Mouse (Mus musculus) midbrain, embryonic 14.5 days (tissue): ENCODE data around the gene Icam4. TPM values are rescaled to one million over a fixed set of nuclear protein-coding genes. Genes with fewer than 3 reads are reported as not detected.
A peak's percentile ranks its signal among the peaks of the same experiment; 100 is the strongest.
"Not testable (repeated sequence)": the region's sequence is repeated elsewhere in the genome, so short reads cannot be mapped to it uniquely, and the experiment has no call there.

ENCODE experiments used
- ATAC-seq: fragments of 200-750 bp; cut with Nextera tagmentation; 2 replicates; pipeline ENCODE4 v1.8.0; 2017; ENCODE audit warnings: moderate number of reproducible peaks, moderate library complexity; ENCODE audit not compliant: low FRiP score, low TSS enrichment
- DNase-seq: peaks from one replicate; pipeline ENCODE4 v3.0.0-alpha.2; 2015
- H3K27ac ChIP-seq: fragments of 300-500 bp; sonication (generic); replicated peaks from 2 replicates; pipeline ENCODE4 v1.5.1; 2014; ENCODE audit warnings: mild to moderate bottlenecking, low read depth, low read length, moderate library complexity
- H3K27me3 ChIP-seq: fragments of 300-500 bp; sonication (generic); 2 replicates; pipeline ENCODE4 v1.6.1; 2014; ENCODE audit warnings: low read length, control low read depth, mixed read lengths; ENCODE audit not compliant: control insufficient read depth, insufficient read depth
- H3K36me3 ChIP-seq: fragments of 300-500 bp; sonication (generic); 2 replicates; pipeline ENCODE4 v1.6.1; 2014; ENCODE audit warnings: low read length, control low read depth; ENCODE audit not compliant: control insufficient read depth, insufficient read depth
- H3K4me1 ChIP-seq: fragments of 300-500 bp; sonication (generic); 2 replicates; pipeline ENCODE4 v1.6.1; 2014; ENCODE audit warnings: mild to moderate bottlenecking, antibody characterized with exemption, low read length, control low read depth; ENCODE audit not compliant: control insufficient read depth, insufficient read depth
- H3K4me2 ChIP-seq: fragments of 300-500 bp; sonication (generic); 2 replicates; pipeline ENCODE4 v1.6.1; 2014; ENCODE audit warnings: mild to moderate bottlenecking, low read length, moderate library complexity
- H3K4me3 ChIP-seq: fragments of 300-500 bp; sonication (generic); replicated peaks from 2 replicates; pipeline ENCODE4 v1.5.1; 2014; ENCODE audit warnings: low read depth, low read length
- H3K9ac ChIP-seq: fragments of 300-500 bp; sonication (generic); replicated peaks from 2 replicates; pipeline ENCODE4 v1.6.1; 2014; ENCODE audit warnings: mild to moderate bottlenecking, low read length, moderate library complexity
- H3K9me3 ChIP-seq: fragments of 300-500 bp; sonication (generic); 2 replicates; pipeline ENCODE4 v1.6.1; 2016; ENCODE audit warnings: low read length, control low read depth, mixed read lengths; ENCODE audit not compliant: control insufficient read depth
- WGBS: fragments of 180-500 bp; shearing (Covaris S2); extraction: QIAGEN DNeasy Blood & Tissue Kit; methylation state at CpG from one replicate; pipeline ENCODE4 v1.1.7; 2014; 5-methylcytosine and 5-hydroxymethylcytosine counted together
- polyA plus RNA-seq: library from polyadenylated mRNA; unstranded; fragments of >200 nt; fragmentation: Nextera tagmentation; extraction: Ambion mirVana; gene quantifications from 2 replicates; pipeline ENCODE4 v1.2.1, GENCODE M21; 2014

Gene Icam4
- polyA plus RNA-seq, 1 experiment from 2014 or later = not detected

- ATAC-seq (no peak), DNase-seq (no peak)
- Histone ChIP-seq H3K4me1 (no peaks in the 10 kb centered on the region), H3K9me3 (no peaks in the 10 kb centered on the region), H3K27me3 (no peaks in the 10 kb centered on the region), H3K36me3 (no peaks in the 10 kb centered on the region), H3K4me3 (no peak overlapping the region), H3K4me2 (no peak overlapping the region), H3K27ac (no peak overlapping the region), H3K9ac (no peak overlapping the region)
- 52% methylated on average over 5 of the region's 5 CpGs for WGBS
Measured at GRCm38 (mm10) chr9:20993165-20993898, 35.8 kb upstream of the Icam4 start.

GRCm38 (mm10) chr9:20995069-20995468, 34.1 kb upstream of the Icam4 start:
- H3K27me3 ChIP-seq = no peaks in the 10 kb centered on the region
- no peaks in the 10 kb centered on the region for H3K4me1 ChIP-seq
- H3K36me3 ChIP-seq = no peaks in the 10 kb centered on the region
- no peak overlapping the region for H3K27ac ChIP-seq
- H3K9me3 ChIP-seq = no peaks in the 10 kb centered on the region
- no peak for DNase-seq
- no peak for ATAC-seq
- 69% methylated on average over 3 of the region's 3 CpGs for WGBS
- no peak overlapping the region for H3K9ac ChIP-seq
- H3K4me2 ChIP-seq = no peak overlapping the region
- H3K4me3 ChIP-seq = no peak overlapping the region

GRCm38 (mm10) chr9:20997065-20997464, 32.1 kb upstream of the Icam4 start:
- no peaks in the 10 kb centered on the region for H3K36me3 ChIP-seq
- H3K4me2 ChIP-seq = no peak overlapping the region
- H3K27me3 ChIP-seq = no peaks in the 10 kb centered on the region
- H3K27ac ChIP-seq = no peak overlapping the region
- WGBS = 89% methylated on average over 8 of the region's 8 CpGs
- no peaks in the 10 kb centered on the region for H3K9me3 ChIP-seq
- H3K4me3 ChIP-seq = no peak overlapping the region
- DNase-seq = no peak
- H3K9ac ChIP-seq = no peak overlapping the region
- no peaks in the 10 kb centered on the region for H3K4me1 ChIP-seq
- ATAC-seq = no peak

- H3K9me3 ChIP-seq, H3K9ac ChIP-seq, ATAC-seq, H3K27me3 ChIP-seq, H3K27ac ChIP-seq, H3K4me3 ChIP-seq, H3K4me2 ChIP-seq, H3K4me1 ChIP-seq, H3K36me3 ChIP-seq: not testable (repeated sequence)
- peak; percentile 57 for DNase-seq
- 78% methylated on average over 1 of the region's 1 CpGs for WGBS
Measured at GRCm38 (mm10) chr9:20998337-20998736, 30.8 kb upstream of the Icam4 start.

- ATAC-seq (no peak), DNase-seq (peak; percentile 39)
- Histone ChIP-seq H3K4me3 (no peak overlapping the region), H3K4me1 (0 out of 2 replicates have a peak, but pooled peaks cover 3% of the 10 kb centered on the region), H3K27ac (no peak overlapping the region), H3K4me2 (no peak overlapping the region), H3K9me3 (no peaks in the 10 kb centered on the region), H3K27me3 (no peaks in the 10 kb centered on the region), H3K36me3 (peaks cover 16% of the 10 kb centered on the region), H3K9ac (no peak overlapping the region)
Measured at GRCm38 (mm10) chr9:21000811-21001210, 28.4 kb upstream of the Icam4 start.

GRCm38 (mm10) chr9:21001651-21002200, 27.4 kb upstream of the Icam4 start:
- no peak overlapping the region for H3K9ac ChIP-seq
- H3K4me2 ChIP-seq = no peak overlapping the region; the same call in 1 of the 2 replicates
- H3K27ac ChIP-seq = no peak overlapping the region
- 0 out of 2 replicates have a peak, but pooled peaks cover 3% of the 10 kb centered on the region for H3K4me1 ChIP-seq
- ATAC-seq = no peak
- H3K4me3 ChIP-seq = no peak overlapping the region
- DNase-seq = no peak
- no peaks in the 10 kb centered on the region for H3K27me3 ChIP-seq
- no peaks in the 10 kb centered on the region for H3K9me3 ChIP-seq
- peaks cover 24% of the 10 kb centered on the region for H3K36me3 ChIP-seq
- WGBS = 73% methylated on average over 6 of the region's 6 CpGs

GRCm38 (mm10) chr9:21002270-21002626, 26.9 kb upstream of the Icam4 start:
- 12% methylated on average over 7 of the region's 7 CpGs for WGBS
- H3K9me3 ChIP-seq = no peaks in the 10 kb centered on the region
- ATAC-seq = peak; percentile 2; the same call in 1 of the 2 replicates

GRCm38 (mm10) chr9:21002627-21003551, 26.3 kb upstream of the Icam4 start, which contains the start of gene Mrpl4:
TSS of gene Mrpl4 (plus strand) at chr9:21002738.
- Histone ChIP-seq H3K36me3 (peaks cover 36% of the 10 kb centered on the region), H3K27ac (peak within 1 kb of the TSS; percentile 84), H3K4me2 (peak within 1 kb of the TSS; percentile 86), H3K4me1 (0 out of 2 replicates have a peak, but pooled peaks cover 3% of the 10 kb centered on the region), H3K4me3 (peak within 1 kb of the TSS; percentile 83), H3K9me3 (no peaks in the 10 kb centered on the region), H3K9ac (peak within 1 kb of the TSS; percentile 88), H3K27me3 (no peaks in the 10 kb centered on the region)
- under 1% methylated on average over 72 of the region's 72 CpGs for WGBS
- DNase-seq (peak; percentile 96), ATAC-seq (peak; percentile 91)

More at GRCm38 (mm10) chr9:21002270-21002626, 26.9 kb upstream of the Icam4 start:
- Histone ChIP-seq H3K9ac (peak overlapping the region; percentile 88), H3K4me1 (0 out of 2 replicates have a peak, but pooled peaks cover 3% of the 10 kb centered on the region), H3K4me2 (peak overlapping the region; percentile 86), H3K27ac (peak overlapping the region; percentile 84), H3K27me3 (no peaks in the 10 kb centered on the region), H3K4me3 (peak overlapping the region; percentile 83), H3K36me3 (peaks cover 29% of the 10 kb centered on the region)
- DNase-seq = no peak
